Mouse (Mus musculus): ENCODE measurements at regions not wholly inside any gene's neighbourhood (a gene's known extent, or its start where the extent isn't known, plus 50 kb on each side); places are given as distances from the start of the nearest gene placed in this dataset.

- TF ChIP-seq CTCF (IDR thresholded peaks at IDR 0.05; ENCODE audit: low read depth, low read length) (no peak), POLR2A (IDR thresholded peaks at IDR 0.05; ENCODE audit: extremely low read depth, insufficient read depth, low read length) (no peak)
- no peak overlapping the region for H3K27ac ChIP-seq (replicated peaks; ENCODE audit: insufficient read depth, low read depth, low read length)
- H3K9ac ChIP-seq (ENCODE audit: low read depth, low read length): no peak overlapping the region
- no peak for DNase-seq (ENCODE audit: extremely low read depth, low read depth, low spot score)
- 46% methylated on average over 3 of the region's 3 CpGs for WGBS
- no peaks in the 10 kb centered on the region for H3K4me1 ChIP-seq (ENCODE audit: control insufficient read depth, insufficient read depth, low read length)
- H3K36me3 ChIP-seq (ENCODE audit: control insufficient read depth, insufficient read depth, low read length): no peaks in the 10 kb centered on the region
- no peaks in the 10 kb centered on the region for H3K79me2 ChIP-seq (ENCODE audit: control insufficient read depth, insufficient read depth, low read length)
- no peak overlapping the region for H3K4me3 ChIP-seq (ENCODE audit: insufficient read depth, low read depth, low read length)
- no peaks in the 10 kb centered on the region for H3K27me3 ChIP-seq (ENCODE audit: control insufficient read depth, insufficient read depth, low read length)
Measured at GRCm38 (mm10) chr8:27778982-27779381, 331.5 kb downstream of the Poteg start.

Data from liver, adult 2 months (tissue).